Mouse (Mus musculus): Measurements from ENCODE around the gene Ids.
"Not testable (repeated sequence)": the region's sequence is repeated elsewhere in the genome, so short reads cannot be mapped to it uniquely, and the experiment has no call there.

Ids gene

GRCm38 (mm10) chrX:70364661-70365613 lies at the start of gene Ids:
TSS of gene Ids (minus strand) at chrX:70365084.
- peak; percentile 88 for DNase-seq

DNA sequence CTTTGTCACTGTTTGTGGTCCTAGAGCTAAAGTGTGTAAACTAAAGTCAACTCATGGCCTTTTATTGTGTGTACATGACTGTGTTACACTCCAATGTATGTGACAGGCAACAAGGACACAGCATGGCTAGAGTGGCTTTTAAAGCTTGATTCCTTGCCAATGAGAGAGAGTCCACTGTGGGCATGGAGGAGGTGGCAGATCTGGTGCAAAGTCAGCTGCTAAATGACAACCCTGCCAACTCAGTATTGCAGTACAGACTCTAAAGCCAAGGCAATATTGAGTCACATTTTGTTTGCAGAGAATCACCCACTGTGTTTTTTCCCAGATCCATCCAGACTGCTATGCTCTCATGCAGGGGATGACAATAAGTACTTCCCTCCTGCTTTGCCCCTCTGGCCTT lies 27.8 kb upstream of the Ids start:
- not testable (repeated sequence) for DNase-seq

- no peak for DNase-seq
Observed at GRCm38 (mm10) chrX:70385962-70386351, 21.1 kb upstream of the Ids start.

GRCm38 (mm10) chrX:70385276-70385961 lies 20.5 kb upstream of the Ids start, which contains the start of gene 1110012L19Rik:
TSS of gene 1110012L19Rik (plus strand) at chrX:70385877.
- DNase-seq: peak; percentile 70

GRCm38 (mm10) chrX:70384917-70385275 lies 20.0 kb upstream of the Ids start:
- DNase-seq: no peak

DNA sequence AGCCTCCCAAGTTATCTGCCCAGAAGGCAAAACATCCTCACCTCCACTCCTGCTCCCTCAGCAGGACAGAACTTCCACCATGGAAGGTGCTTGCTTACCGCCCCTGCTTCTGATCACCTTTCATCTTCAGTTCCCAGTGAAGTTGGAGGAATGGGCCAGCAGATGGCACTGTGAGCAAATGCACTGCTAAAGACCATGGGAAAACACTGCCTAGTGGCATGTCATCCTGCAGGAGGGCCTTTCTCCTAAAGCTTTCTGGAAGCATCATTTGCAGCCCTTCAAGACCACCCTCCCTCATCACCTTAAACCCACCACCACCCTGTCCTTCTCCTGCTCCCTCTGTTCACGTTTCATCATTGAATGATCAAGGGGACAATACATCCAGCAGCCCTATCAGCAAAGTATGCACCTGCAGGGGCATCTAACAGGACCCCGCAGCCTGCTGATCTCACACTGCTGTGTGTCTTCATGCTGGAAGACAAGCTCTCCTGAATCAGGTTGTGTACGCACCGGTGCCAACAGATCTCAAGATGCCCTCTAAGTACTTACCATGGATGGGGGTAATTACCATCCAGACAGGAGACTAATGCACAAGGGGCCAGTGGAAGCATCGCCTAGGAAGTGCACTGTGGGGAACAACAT lies 9.7 kb upstream of the Ids start:
- not testable (repeated sequence) for DNase-seq

DNA sequence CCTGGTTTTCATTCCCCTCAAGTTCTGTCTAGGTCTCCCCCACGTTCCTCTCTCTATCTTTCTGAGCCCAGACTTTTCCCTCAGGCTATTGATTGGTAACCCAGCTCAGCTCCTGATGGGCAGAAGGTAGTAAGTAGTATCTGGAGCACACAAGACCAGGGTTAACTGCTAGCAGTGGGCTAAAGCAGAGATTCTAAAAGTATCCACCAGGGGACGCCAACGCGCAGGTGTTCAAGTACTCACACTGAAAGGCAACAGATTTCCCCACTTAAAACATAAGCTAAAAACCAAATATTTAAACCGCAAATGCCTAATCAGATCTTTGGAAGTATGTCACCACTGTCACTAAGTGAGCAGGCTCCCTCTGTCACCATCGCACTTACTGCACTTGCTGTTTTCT lies 4.9 kb upstream of the Ids start:
- not testable (repeated sequence) for DNase-seq

DNA sequence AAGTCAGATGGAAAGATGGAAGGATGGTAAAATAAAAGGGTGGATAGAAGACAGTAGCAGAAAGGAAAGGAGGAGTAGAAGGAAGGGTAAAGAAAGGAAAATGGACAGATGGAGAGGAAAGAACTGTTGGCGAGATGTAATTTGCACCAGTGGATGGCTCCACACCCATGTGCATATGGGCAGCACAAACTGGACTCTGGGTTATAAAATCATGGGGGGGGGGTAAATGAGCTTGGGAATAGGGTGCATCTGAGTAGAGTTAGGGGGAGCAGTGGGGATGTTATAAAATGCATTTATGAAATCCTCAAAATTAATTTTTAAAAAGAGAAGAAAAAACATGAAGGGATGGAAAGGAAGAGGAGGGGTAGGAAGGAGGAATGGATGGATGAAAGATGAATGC lies 682 bp downstream of the Ids start:
- DNase-seq: no peak

DNA sequence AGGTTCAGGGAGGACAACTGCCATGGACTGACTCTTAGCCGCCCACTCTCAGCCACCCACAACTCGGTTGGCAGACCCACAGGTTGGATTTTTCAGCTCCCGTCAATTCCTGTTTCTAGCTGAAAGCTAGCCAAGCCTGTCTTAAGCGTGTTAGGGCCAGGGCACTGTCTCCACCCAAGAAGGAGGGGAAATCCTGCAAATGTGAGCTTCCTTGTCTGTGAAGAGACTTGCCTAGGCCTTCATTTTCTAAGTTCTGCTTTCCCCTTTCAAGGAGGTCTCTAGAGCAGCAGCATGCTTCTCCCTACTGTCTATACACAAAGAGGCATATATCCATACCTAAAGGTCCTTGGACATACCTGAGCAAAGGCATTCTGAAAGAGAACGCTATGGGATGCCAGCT lies 1.4 kb downstream of the Ids start:
- DNase-seq: no peak

DNA sequence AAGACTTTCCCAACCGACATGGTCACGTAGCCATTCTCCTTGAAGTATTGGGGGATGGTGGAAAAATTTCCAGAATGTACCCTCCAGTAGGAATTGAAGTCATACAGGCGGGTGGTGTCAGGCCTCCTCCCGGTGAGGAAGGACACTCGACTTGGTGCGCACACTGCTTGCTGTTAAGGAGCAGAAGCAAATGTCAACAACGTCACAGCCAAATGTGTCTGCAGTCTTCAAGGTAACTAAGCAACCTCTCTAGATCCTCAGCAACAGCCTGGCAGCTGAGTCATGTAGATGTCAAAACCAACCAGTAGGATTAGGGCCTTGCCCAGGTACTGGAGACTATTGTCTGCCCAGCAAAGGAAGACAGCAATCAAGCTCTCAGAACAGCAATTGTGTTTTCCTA lies 1.9 kb downstream of the Ids start:
- no peak for DNase-seq

GRCm38 (mm10) chrX:70330202-70330843 lies 34.6 kb downstream of the Ids start:
- peak; percentile 26 for DNase-seq

DNA sequence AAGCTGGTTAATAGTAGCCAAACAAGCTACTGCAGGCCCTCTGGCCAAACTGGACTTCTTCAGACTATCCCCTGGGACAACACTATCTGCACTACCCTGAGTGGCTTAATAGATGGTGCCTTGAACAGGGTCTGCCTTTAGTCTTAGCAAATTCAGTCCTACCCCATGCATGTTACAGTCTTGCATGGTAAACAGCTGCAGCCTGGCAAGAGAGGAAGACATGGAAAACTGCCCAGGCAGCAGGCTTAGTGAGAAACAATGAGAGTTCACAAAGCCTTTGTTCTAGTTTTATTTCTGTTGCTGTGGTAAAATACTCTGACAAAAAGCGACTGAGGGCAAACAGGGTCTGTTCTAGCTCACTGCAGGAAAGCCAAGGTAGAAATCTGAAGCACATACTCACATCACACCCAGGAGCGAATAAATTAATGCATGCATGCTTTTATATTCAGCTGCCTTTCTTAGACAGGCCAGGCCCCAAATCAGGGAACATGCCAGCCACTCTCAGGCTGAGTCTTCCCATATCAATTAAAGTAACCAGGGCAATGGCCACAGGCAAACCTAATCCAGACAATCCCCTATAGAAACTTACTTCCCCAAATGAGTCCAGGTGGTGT lies 36.2 kb downstream of the Ids start:
- no peak for DNase-seq

DNA sequence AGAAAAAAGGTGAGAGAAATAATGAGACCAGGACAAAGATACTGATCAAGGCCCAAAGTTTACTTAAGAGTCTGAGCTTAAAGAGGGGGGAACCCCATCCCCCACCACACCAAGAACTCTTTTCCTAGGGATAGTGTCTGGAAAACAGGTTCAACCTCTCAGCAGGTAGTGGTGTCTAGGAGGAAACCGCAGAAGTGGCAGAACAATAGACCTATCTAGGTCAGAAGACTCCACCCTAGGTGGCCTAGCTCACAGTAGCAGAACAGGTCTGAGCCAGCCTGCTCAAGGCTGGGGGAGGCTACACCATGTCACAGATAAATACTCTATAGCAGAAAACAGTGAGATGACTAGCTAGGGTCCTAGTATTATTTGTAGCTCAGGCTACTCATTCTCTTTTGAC lies 37.2 kb downstream of the Ids start:
- no peak for DNase-seq

- DNase-seq: no peak
Observed at GRCm38 (mm10) chrX:70319254-70319653, 45.6 kb downstream of the Ids start.

GRCm38 (mm10) chrX:70314949-70315641 lies 49.8 kb downstream of the Ids start:
- no peak for DNase-seq
